Mouse (Mus musculus): ENCODE results near the gene Syt6.
"Not testable (repeated sequence)": the region's sequence is repeated elsewhere in the genome, so short reads cannot be mapped to it uniquely, and the experiment has no call there.

Gene Syt6

GRCm38 (mm10) chr3:103601011-103601410 lies 26.0 kb downstream of the Syt6 start:
- no peak for DNase-seq (ENCODE audit: low spot score)

- DNase-seq (ENCODE audit: low spot score) = no peak
Measured at GRCm38 (mm10) chr3:103601561-103601960, 26.5 kb downstream of the Syt6 start.

- DNase-seq (ENCODE audit: low spot score) = no peak
Measured at GRCm38 (mm10) chr3:103606045-103606597, 31.1 kb downstream of the Syt6 start.

GRCm38 (mm10) chr3:103606660-103607595 lies 31.9 kb downstream of the Syt6 start:
- no peak for DNase-seq (ENCODE audit: low spot score)

- DNase-seq (ENCODE audit: low spot score) = no peak
Measured at GRCm38 (mm10) chr3:103610231-103610630, 35.2 kb downstream of the Syt6 start.

GRCm38 (mm10) chr3:103612636-103613355 lies 37.8 kb downstream of the Syt6 start:
- no peak for DNase-seq (ENCODE audit: low spot score)

- DNase-seq (ENCODE audit: low spot score) = no peak
Measured at GRCm38 (mm10) chr3:103615621-103616020, 40.6 kb downstream of the Syt6 start.

GRCm38 (mm10) chr3:103616981-103617380 lies 42.0 kb downstream of the Syt6 start:
- no peak for DNase-seq (ENCODE audit: low spot score)

GRCm38 (mm10) chr3:103620101-103620500 lies 45.1 kb downstream of the Syt6 start:
- DNase-seq (ENCODE audit: low spot score) = no peak

GRCm38 (mm10) chr3:103623893-103624470 lies 49.0 kb downstream of the Syt6 start:
- DNase-seq (ENCODE audit: low spot score) = no peak

GRCm38 (mm10) chr3:103624591-103625051 lies 49.6 kb downstream of the Syt6 start:
- no peak for DNase-seq (ENCODE audit: low spot score)

- DNase-seq (ENCODE audit: low spot score) = no peak
Measured at GRCm38 (mm10) chr3:103625169-103625568, 50.1 kb downstream of the Syt6 start.

GRCm38 (mm10) chr3:103626481-103626880 lies 51.5 kb downstream of the Syt6 start:
- DNase-seq (ENCODE audit: low spot score) = no peak

GRCm38 (mm10) chr3:103627661-103628060 lies 52.6 kb downstream of the Syt6 start:
- no peak for DNase-seq (ENCODE audit: low spot score)

- DNase-seq (ENCODE audit: low spot score) = no peak
Measured at GRCm38 (mm10) chr3:103633124-103633523, 58.1 kb downstream of the Syt6 start.

GRCm38 (mm10) chr3:103633831-103634230 lies 58.8 kb downstream of the Syt6 start:
- no peak for DNase-seq (ENCODE audit: low spot score)

GRCm38 (mm10) chr3:103634256-103634655 lies 59.2 kb downstream of the Syt6 start:
- no peak for DNase-seq (ENCODE audit: low spot score)

- no peak for DNase-seq (ENCODE audit: low spot score)
Measured at GRCm38 (mm10) chr3:103637641-103638040, 62.6 kb downstream of the Syt6 start.

- DNase-seq (ENCODE audit: low spot score) = no peak
Measured at GRCm38 (mm10) chr3:103640226-103640803, 65.3 kb downstream of the Syt6 start.

GRCm38 (mm10) chr3:103641301-103641700 lies 66.3 kb downstream of the Syt6 start:
- no peak for DNase-seq (ENCODE audit: low spot score)

- not testable (repeated sequence) for DNase-seq (ENCODE audit: low spot score)
Measured at GRCm38 (mm10) chr3:103645968-103646367, 70.9 kb downstream of the Syt6 start, which contains the start of gene Atg4a-ps. TSS of gene Atg4a-ps (minus strand) at chr3:103646068.
